Mouse (Mus musculus) ES-Bruce4 (cell line): ENCODE data around the gene AW549877. TPM values are rescaled to one million over a fixed set of nuclear protein-coding genes. Genes with fewer than 3 reads are reported as not detected.

ENCODE experiments used
- H3K27ac ChIP-seq: 2 replicates; pipeline ENCODE4 v1.5.1; 2012; ENCODE audit warnings: low read length, inconsistent platforms; ENCODE audit not compliant: insufficient read depth
- H3K27me3 ChIP-seq: 2 replicates; pipeline ENCODE4 v1.6.1; 2012; ENCODE audit warnings: mild to moderate bottlenecking, low read length, inconsistent platforms; ENCODE audit not compliant: control insufficient read depth, poor library complexity, insufficient read depth, severe bottlenecking
- H3K36me3 ChIP-seq: 2 replicates; pipeline ENCODE4 v1.6.1; 2012; ENCODE audit warnings: inconsistent platforms, mild to moderate bottlenecking, low read length, moderate library complexity; ENCODE audit not compliant: control insufficient read depth, poor library complexity, insufficient read depth, severe bottlenecking
- H3K4me1 ChIP-seq: one replicate; pipeline ENCODE4 v1.8.1; 2011; ENCODE audit warnings: low read length; ENCODE audit not compliant: control insufficient read depth, insufficient read depth
- H3K4me3 ChIP-seq: 2 replicates; pipeline ENCODE4 v1.5.1; 2011; ENCODE audit warnings: low read depth, mild to moderate bottlenecking, low read length
- H3K9ac ChIP-seq: 2 replicates; pipeline ENCODE4 v1.6.1; 2012; ENCODE audit warnings: low read depth, mild to moderate bottlenecking, inconsistent platforms; ENCODE audit not compliant: poor library complexity, severe bottlenecking
- H3K9me3 ChIP-seq: replicated peaks from 2 replicates; pipeline ENCODE4 v1.6.1; 2012; ENCODE audit warnings: mild to moderate bottlenecking, low read length, inconsistent platforms; ENCODE audit not compliant: control insufficient read depth, poor library complexity, insufficient read depth, severe bottlenecking
- CTCF ChIP-seq: IDR thresholded peaks from one replicate; pipeline ENCODE4 v1.8.1; 2011; ENCODE audit warnings: low read depth, low read length
- EP300 ChIP-seq: IDR thresholded peaks from 2 replicates; pipeline ENCODE4 v1.6.1; 2011; ENCODE audit warnings: low read depth, low read length; ENCODE audit not compliant: insufficient read depth
- POLR2A ChIP-seq: IDR thresholded peaks from one replicate; pipeline ENCODE4 v1.8.1; 2011; ENCODE audit warnings: low read length; ENCODE audit not compliant: insufficient read depth
- polyA plus RNA-seq: library from polyadenylated mRNA; stranded (reverse); fragments of >200 nt; gene quantifications from 2 replicates; pipeline ENCODE4 v1.2.4, GENCODE M21; 2011; ENCODE audit warnings: low read depth; ENCODE audit not compliant: missing spikeins, insufficient read depth, insufficient read length

AW549877 gene
- polyA plus RNA-seq, 1 experiment, result 67.1 TPM

DNA sequence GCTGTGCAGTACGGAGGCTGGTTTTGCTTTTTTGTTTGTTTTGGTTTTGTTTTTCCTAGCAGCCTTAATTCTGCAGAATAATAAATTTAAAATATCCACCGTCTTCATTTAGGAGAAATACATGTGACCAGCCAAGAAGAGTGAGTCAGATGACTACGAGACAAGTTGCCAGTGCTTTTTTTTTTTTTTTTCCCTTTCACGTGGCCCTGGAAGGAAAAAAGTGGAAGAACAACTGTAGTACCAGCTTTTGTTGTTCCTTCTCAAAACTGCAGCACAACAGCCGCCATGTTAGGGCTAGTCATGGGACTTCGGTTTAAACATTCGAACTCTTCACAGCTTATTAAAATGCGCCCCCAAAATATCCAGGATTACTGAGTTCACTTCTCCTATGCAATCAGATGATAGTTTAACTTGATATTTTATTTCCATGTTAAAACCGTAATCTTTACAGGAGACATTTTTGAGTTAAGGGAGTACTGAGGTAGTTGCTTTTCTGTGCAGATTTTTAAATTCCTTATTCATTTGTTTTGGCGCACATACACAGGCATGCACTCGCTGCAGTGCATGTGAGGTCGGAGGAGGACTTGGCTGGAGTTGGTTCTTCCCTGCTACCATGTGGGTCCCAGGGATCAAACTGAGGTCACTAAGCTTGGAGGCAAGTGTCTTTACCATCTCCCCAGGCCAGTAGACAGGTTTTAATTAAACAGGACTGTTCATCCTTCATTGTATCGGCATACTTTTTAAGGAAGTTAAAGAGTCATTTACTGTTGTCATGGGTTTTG, 29.4 kb upstream of the AW549877 start:
- Histone ChIP-seq H3K36me3 (no peaks in the 10 kb centered on the region), H3K27ac (no peak overlapping the region), H3K4me1 (peaks cover 2% of the 10 kb centered on the region), H3K9ac (no peak overlapping the region), H3K9me3 (no peaks in the 10 kb centered on the region), H3K4me3 (no peak overlapping the region), H3K27me3 (no peaks in the 10 kb centered on the region)
- TF ChIP-seq CTCF (no peak), POLR2A (no peak), EP300 (no peak)

DNA sequence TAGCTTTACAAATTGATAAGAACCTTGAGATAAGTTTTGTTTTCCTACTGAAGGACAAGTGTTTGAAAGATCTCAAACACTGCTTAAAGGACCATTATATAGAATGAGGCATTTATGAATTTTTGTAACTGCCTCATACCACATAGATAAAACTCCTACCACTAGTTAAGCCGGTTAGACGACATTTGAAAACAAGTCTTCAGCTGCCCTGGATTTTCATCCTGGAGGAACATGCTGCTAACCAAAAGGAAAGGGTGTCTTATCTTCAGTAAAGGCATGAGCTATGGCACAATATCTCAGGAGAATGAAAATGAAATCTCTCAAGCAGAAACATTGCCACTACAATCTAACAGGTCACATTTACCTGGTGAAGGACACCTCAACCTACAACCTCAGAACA, 28.2 kb upstream of the AW549877 start:
- Histone ChIP-seq H3K27me3 (no peaks in the 10 kb centered on the region), H3K27ac (no peak overlapping the region), H3K9ac (no peak overlapping the region), H3K36me3 (no peaks in the 10 kb centered on the region), H3K9me3 (no peaks in the 10 kb centered on the region), H3K4me1 (peaks cover 2% of the 10 kb centered on the region), H3K4me3 (no peak overlapping the region)
- no peak for TF ChIP-seq EP300
- TF ChIP-seq POLR2A, result no peak
- no peak for TF ChIP-seq CTCF

DNA sequence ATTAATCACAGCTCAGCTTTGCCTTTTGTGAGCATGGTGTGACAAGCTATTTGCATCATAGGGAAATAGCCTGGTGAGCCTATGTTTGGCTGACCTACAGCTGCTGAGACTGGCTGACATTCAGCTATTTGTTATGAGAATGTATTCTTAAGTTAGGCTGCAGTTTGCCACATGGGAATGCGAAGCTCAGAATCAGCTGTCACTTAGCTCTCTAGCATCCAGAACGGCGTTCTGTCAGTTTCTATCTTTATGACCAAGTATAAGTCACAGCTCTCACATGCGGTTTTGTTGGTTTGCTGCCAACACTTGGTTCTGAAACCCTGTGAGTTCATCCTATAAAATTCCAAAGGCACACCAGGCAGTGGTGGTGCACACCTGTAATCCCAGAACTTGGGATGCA, 25.2 kb upstream of the AW549877 start:
- Histone ChIP-seq H3K4me3 (no peak overlapping the region), H3K9ac (no peak overlapping the region), H3K4me1 (peaks cover 2% of the 10 kb centered on the region), H3K9me3 (no peaks in the 10 kb centered on the region), H3K36me3 (no peaks in the 10 kb centered on the region), H3K27ac (no peak overlapping the region), H3K27me3 (no peaks in the 10 kb centered on the region)
- no peak for TF ChIP-seq CTCF
- TF ChIP-seq POLR2A, result no peak
- no peak for TF ChIP-seq EP300

- no peak overlapping the region for H3K9ac ChIP-seq
- no peaks in the 10 kb centered on the region for H3K27me3 ChIP-seq
- no peak overlapping the region for H3K27ac ChIP-seq
- no peak overlapping the region for H3K4me3 ChIP-seq
- no peaks in the 10 kb centered on the region for H3K4me1 ChIP-seq
- no peak for TF ChIP-seq CTCF
- TF ChIP-seq EP300, result no peak
- TF ChIP-seq POLR2A, result no peak
- H3K36me3 ChIP-seq, result no peaks in the 10 kb centered on the region
- no peaks in the 10 kb centered on the region for H3K9me3 ChIP-seq
Measured at GRCm38 (mm10) chr15:4013873-4014272, 18.3 kb upstream of the AW549877 start.

- H3K9ac ChIP-seq, result no peak overlapping the region
- no peak overlapping the region for H3K27ac ChIP-seq
- no peaks in the 10 kb centered on the region for H3K36me3 ChIP-seq
- no peak overlapping the region for H3K4me3 ChIP-seq
- H3K4me1 ChIP-seq, result peaks cover 1% of the 10 kb centered on the region
- H3K27me3 ChIP-seq, result no peaks in the 10 kb centered on the region
- H3K9me3 ChIP-seq, result peaks cover 12% of the 10 kb centered on the region
- TF ChIP-seq EP300 (no peak), CTCF (no peak), POLR2A (no peak)
Measured at GRCm38 (mm10) chr15:4000536-4000935, 5.0 kb upstream of the AW549877 start.

DNA sequence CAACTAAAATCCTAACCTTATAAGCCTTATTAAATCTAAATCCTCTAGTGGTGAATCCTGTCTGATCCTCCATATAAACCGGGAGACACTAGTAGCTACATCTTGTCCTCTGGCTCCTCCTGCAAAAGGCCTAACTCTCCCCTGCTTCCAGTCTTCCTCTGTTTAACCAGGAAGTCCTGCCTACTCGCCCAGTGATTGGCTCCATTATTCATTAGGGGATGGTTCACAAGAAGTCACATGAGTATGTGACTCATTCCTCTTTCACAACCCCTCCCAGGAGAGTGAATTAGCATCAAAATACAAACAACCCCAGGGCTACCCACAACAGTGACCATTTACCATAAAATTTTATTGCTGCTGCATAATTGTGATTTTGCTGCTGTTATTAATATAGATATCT, 3.6 kb upstream of the AW549877 start:
- peak overlapping the region; percentile 82; the same call in 1 of the 2 replicates for H3K4me3 ChIP-seq
- peaks cover 1% of the 10 kb centered on the region for H3K4me1 ChIP-seq
- peak; percentile 65 for TF ChIP-seq POLR2A
- TF ChIP-seq EP300, result no peak
- peak overlapping the region; percentile 72 for H3K9ac ChIP-seq
- peaks cover 2% of the 10 kb centered on the region; the same call in 1 of the 2 replicates for H3K9me3 ChIP-seq
- peak overlapping the region; percentile 87 for H3K27ac ChIP-seq
- no peaks in the 10 kb centered on the region for H3K36me3 ChIP-seq
- H3K27me3 ChIP-seq, result no peaks in the 10 kb centered on the region
